Mouse (Mus musculus): ENCODE results near the gene Phf24. TPM values are rescaled to one million over a fixed set of nuclear protein-coding genes. Genes with fewer than 3 reads are reported as not detected.

Phf24 gene
- polyA plus RNA-seq, 1 experiment from 2014 or later, result 33.6 TPM

DNA sequence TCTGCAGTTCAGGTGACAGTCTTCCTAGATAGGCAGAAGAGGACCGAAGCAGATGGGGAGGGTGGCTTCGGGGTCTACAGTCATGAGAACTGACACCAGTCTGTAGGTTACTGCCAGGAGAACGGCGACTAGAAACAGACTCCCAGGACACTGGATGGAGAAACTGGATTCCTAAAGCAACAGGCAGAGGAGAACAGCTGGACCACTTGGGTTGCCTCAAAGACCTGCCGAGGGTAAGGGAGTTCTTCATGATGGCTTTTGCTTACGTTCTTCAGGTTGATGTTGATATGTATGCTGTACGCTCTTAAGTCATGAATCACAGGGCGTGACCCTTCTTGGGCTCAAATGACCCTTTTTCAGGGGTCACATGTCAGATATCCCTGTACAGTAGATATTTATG lies 6.0 kb downstream of the Phf24 start:
- Histone ChIP-seq H3K4me2 (ENCODE audit: low read length) (no peak overlapping the region), H3K27ac (ENCODE audit: low read length) (no peak overlapping the region), H3K4me3 (replicated peaks; ENCODE audit: low read length) (no peak overlapping the region), H3K4me1 (replicated peaks; ENCODE audit: control insufficient read depth, insufficient read depth, low read length) (0 out of 2 replicates have a peak, but pooled peaks cover 3% of the 10 kb centered on the region), H3K9ac (replicated peaks; ENCODE audit: low read depth, low read length) (no peak overlapping the region), H3K9me3 (ENCODE audit: control insufficient read depth, low read length) (no peaks in the 10 kb centered on the region), H3K36me3 (ENCODE audit: control insufficient read depth, insufficient read depth) (no peaks in the 10 kb centered on the region), H3K27me3 (replicated peaks; ENCODE audit: control insufficient read depth, insufficient read depth, low read length) (peaks cover 4% of the 10 kb centered on the region; the same call in 1 of the 2 replicates)
- ATAC-seq, result no peak
- 90% methylated on average over 8 of the region's 8 CpGs for WGBS

DNA sequence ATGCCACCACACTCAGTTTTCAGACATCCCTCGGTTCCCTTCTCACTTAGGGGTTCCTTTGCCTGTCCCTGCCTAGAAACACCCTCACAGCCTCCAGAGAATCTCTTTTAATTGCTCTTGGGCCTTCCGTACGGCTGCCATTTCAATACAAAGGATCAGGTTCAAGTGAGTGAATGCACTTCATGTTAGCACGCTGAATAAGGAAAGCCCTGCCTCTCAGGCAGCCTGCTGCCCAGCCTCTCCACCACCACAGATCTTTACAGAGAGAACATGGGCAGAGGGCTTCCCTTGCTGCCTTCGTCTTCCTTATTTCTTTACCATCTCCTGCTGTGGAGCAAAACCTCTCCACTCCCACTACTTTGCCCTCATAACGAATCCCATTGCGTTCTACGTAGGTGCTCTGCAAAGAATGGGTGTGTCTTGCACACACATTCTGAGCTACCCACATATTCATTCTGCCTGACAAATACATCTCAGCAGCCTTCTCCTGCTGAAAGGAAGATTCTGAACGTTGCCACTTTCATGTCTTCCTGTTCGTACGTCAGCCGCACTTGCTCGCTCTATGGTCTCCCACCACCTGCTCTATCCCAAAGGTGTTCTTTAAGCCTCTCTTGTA lies 7.7 kb downstream of the Phf24 start:
- no peak overlapping the region for H3K4me3 ChIP-seq (replicated peaks; ENCODE audit: low read length)
- WGBS, result 50% methylated on average over 13 of the region's 13 CpGs
- H3K36me3 ChIP-seq (ENCODE audit: control insufficient read depth, insufficient read depth), result no peaks in the 10 kb centered on the region
- no peak overlapping the region for H3K27ac ChIP-seq (ENCODE audit: low read length)
- H3K27me3 ChIP-seq (replicated peaks; ENCODE audit: control insufficient read depth, insufficient read depth, low read length), result no peaks in the 10 kb centered on the region
- no peaks in the 10 kb centered on the region for H3K9me3 ChIP-seq (ENCODE audit: control insufficient read depth, low read length)
- no peak for ATAC-seq
- no peak overlapping the region for H3K9ac ChIP-seq (replicated peaks; ENCODE audit: low read depth, low read length)
- H3K4me1 ChIP-seq (replicated peaks; ENCODE audit: control insufficient read depth, insufficient read depth, low read length), result no peaks in the 10 kb centered on the region
- no peak overlapping the region for H3K4me2 ChIP-seq (ENCODE audit: low read length)

DNA sequence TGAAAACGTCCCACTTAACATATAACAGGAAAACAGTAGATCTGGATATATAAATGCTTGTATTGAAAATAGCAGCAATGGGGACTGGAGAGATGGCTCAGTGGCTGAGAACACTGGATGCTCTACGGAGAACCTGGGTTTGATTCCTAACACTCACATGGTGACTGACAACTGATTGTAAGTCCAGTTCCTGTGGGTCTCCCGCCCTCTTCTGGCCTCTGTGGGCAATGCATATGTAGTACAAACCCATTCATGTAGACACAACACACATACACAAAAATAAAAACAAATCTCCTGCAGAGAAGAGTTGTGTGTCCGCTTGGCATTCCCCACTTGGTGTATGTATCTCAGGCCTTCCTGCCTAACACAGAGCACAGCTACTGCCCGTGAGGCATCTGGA lies 11.7 kb downstream of the Phf24 start:
- no peak overlapping the region for H3K4me2 ChIP-seq (ENCODE audit: low read length)
- no peaks in the 10 kb centered on the region for H3K9me3 ChIP-seq (ENCODE audit: control insufficient read depth, low read length)
- no peak overlapping the region for H3K9ac ChIP-seq (replicated peaks; ENCODE audit: low read depth, low read length)
- H3K4me3 ChIP-seq (replicated peaks; ENCODE audit: low read length), result no peak overlapping the region
- H3K27ac ChIP-seq (ENCODE audit: low read length), result no peak overlapping the region
- no peaks in the 10 kb centered on the region for H3K36me3 ChIP-seq (ENCODE audit: control insufficient read depth, insufficient read depth)
- H3K27me3 ChIP-seq (replicated peaks; ENCODE audit: control insufficient read depth, insufficient read depth, low read length), result no peaks in the 10 kb centered on the region
- no peak for ATAC-seq
- H3K4me1 ChIP-seq (replicated peaks; ENCODE audit: control insufficient read depth, insufficient read depth, low read length), result no peaks in the 10 kb centered on the region; the same call in 1 of the 2 replicates
- WGBS, result 85% methylated on average over 5 of the region's 5 CpGs

DNA sequence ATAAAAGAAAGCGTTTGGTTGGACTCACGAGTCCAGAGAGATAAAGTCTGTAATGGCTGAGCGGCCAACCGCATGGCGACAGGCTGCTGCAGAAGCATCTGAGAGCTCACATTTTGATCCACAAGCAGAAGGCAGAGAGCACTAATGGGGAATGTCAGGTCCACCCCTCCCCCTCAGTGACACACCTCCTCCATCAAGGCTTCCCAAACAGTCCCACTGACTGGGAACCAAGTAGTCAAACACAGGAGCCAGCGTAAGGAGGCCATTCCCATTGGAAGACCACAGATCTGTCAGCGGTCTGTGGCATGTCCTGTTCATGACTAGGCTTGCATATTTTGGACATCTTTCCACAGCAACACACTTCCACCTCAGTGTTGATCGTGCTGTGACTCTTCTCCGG lies 12.5 kb downstream of the Phf24 start:
- ATAC-seq, result no peak
- no peak overlapping the region for H3K4me2 ChIP-seq (ENCODE audit: low read length)
- 93% methylated on average over 9 of the region's 9 CpGs for WGBS
- H3K9me3 ChIP-seq (ENCODE audit: control insufficient read depth, low read length), result no peaks in the 10 kb centered on the region
- H3K36me3 ChIP-seq (ENCODE audit: control insufficient read depth, insufficient read depth), result no peaks in the 10 kb centered on the region
- no peaks in the 10 kb centered on the region for H3K27me3 ChIP-seq (replicated peaks; ENCODE audit: control insufficient read depth, insufficient read depth, low read length)
- H3K9ac ChIP-seq (replicated peaks; ENCODE audit: low read depth, low read length), result no peak overlapping the region
- no peak overlapping the region for H3K4me3 ChIP-seq (replicated peaks; ENCODE audit: low read length)
- peaks cover 7% of the 10 kb centered on the region for H3K4me1 ChIP-seq (replicated peaks; ENCODE audit: control insufficient read depth, insufficient read depth, low read length)
- no peak overlapping the region for H3K27ac ChIP-seq (ENCODE audit: low read length)

DNA sequence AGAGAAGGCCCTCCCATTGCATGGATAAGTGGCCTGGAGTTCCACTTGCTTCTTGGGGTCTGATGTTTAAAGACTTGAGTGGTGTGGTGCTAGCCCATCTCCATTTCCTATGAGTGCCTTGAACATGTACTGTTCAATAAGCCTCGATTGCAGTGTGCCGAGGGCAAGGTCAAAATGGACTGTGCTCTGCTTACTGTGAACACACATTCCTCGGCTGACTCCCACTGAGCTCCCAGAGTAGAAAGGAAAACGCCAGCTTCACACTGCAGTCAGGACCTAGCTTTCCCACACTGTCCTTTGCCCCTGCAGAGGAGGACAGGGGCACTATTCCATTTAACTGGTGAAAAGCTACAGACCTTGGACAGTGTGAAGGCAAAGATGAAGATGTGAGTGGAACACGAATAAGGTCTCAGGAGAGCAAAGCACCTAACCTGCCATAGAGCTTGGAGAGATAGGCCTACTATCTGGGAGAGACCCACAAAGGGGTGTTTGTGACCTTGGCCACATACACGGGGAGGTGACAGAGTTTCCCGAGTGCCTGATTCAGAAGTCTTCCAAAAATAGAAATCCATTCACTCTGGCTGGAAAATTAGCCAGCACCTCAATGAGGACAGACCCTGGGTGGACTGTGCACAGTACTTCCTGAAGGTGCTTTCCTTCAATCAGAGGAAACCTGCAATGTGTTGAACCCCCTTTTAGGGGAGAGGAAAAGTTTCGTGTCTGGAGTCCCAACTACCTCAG lies 15.9 kb downstream of the Phf24 start:
- Histone ChIP-seq H3K4me1 (replicated peaks; ENCODE audit: control insufficient read depth, insufficient read depth, low read length) (peaks cover 7% of the 10 kb centered on the region), H3K27me3 (replicated peaks; ENCODE audit: control insufficient read depth, insufficient read depth, low read length) (no peaks in the 10 kb centered on the region), H3K9ac (replicated peaks; ENCODE audit: low read depth, low read length) (no peak overlapping the region), H3K36me3 (ENCODE audit: control insufficient read depth, insufficient read depth) (no peaks in the 10 kb centered on the region), H3K4me3 (replicated peaks; ENCODE audit: low read length) (no peak overlapping the region), H3K4me2 (ENCODE audit: low read length) (no peak overlapping the region), H3K27ac (ENCODE audit: low read length) (no peak overlapping the region), H3K9me3 (ENCODE audit: control insufficient read depth, low read length) (no peaks in the 10 kb centered on the region)
- 72% methylated on average over 8 of the region's 8 CpGs for WGBS
- ATAC-seq, result no peak

DNA sequence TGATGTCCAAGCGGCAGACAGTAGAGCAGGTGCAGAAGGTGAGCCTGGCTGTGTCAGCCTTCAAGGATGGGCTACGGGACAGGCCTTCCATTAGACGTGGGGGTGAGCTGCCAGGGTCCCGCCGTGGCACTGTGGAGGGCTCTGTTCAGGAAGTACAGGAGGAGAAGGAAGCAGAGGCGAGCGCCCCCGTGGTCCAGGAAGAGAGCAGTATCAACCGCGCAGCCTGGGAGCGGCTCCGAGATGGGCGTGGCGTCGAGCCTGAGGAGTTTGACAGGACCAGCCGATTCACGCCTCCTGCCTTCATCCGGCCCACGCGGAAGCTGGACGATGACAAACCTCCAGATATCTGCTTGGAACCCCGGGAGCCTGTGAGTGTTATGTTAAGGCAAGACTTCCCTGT lies 17.2 kb downstream of the Phf24 start:
- ATAC-seq, result peak; percentile 73
- H3K9ac ChIP-seq (replicated peaks; ENCODE audit: low read depth, low read length), result peak overlapping the region; percentile 15; the same call in 1 of the 2 replicates
- H3K27me3 ChIP-seq (replicated peaks; ENCODE audit: control insufficient read depth, insufficient read depth, low read length), result no peaks in the 10 kb centered on the region
- WGBS, result 6% methylated on average over 22 of the region's 22 CpGs
- no peaks in the 10 kb centered on the region for H3K9me3 ChIP-seq (ENCODE audit: control insufficient read depth, low read length)
- H3K4me1 ChIP-seq (replicated peaks; ENCODE audit: control insufficient read depth, insufficient read depth, low read length), result peaks cover 7% of the 10 kb centered on the region
- H3K4me2 ChIP-seq (ENCODE audit: low read length), result peak overlapping the region; percentile 44
- no peaks in the 10 kb centered on the region for H3K36me3 ChIP-seq (ENCODE audit: control insufficient read depth, insufficient read depth)
- H3K27ac ChIP-seq (ENCODE audit: low read length), result no peak overlapping the region
- H3K4me3 ChIP-seq (replicated peaks; ENCODE audit: low read length), result no peak overlapping the region

DNA sequence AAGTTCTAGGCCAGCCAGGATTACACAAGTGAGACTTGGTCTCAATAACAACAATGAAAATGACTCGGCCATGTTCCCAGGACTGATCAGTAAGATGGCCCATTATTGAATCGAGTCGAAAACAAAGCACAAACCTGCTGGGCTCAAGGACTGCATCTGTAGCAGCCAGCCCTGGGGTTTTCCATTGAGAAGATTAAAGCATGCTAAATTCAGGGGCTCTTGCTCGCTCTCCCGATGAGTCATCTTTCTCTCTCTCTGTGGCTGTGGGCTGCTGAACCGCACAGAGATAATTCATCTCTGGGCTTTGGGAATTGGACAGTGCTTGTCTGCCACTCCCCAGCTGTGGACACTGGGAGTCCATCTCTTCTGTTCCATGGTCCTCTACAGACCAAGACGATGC lies 24.9 kb downstream of the Phf24 start:
- no peaks in the 10 kb centered on the region for H3K9me3 ChIP-seq (ENCODE audit: control insufficient read depth, low read length)
- no peak overlapping the region for H3K4me2 ChIP-seq (ENCODE audit: low read length)
- H3K36me3 ChIP-seq (ENCODE audit: control insufficient read depth, insufficient read depth), result no peaks in the 10 kb centered on the region
- H3K27me3 ChIP-seq (replicated peaks; ENCODE audit: control insufficient read depth, insufficient read depth, low read length), result no peaks in the 10 kb centered on the region
- H3K4me1 ChIP-seq (replicated peaks; ENCODE audit: control insufficient read depth, insufficient read depth, low read length), result peaks cover 23% of the 10 kb centered on the region
- H3K27ac ChIP-seq (ENCODE audit: low read length), result no peak overlapping the region
- no peak overlapping the region for H3K9ac ChIP-seq (replicated peaks; ENCODE audit: low read depth, low read length)
- no peak overlapping the region for H3K4me3 ChIP-seq (replicated peaks; ENCODE audit: low read length)
- WGBS, result 77% methylated on average over 7 of the region's 7 CpGs
- no peak for ATAC-seq

DNA sequence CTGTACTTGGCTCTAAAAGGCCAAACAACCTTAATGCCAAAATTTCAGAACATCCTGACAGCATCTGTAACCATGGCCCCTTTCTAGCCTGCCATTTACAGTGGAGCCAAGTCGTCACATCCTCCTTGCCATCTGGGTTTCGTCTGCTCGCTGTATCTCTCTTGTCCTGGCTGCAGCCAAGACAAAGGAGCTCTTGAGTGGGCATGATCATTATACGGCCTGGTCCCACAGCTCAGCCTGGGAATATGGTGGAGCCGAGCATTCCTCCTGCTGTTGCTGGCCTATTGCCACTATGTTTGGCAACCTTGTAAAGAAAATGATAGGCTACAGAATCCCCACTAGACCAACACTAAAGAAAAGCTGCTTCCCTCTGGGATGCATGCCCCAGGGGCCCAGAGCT lies 26.9 kb downstream of the Phf24 start:
- WGBS, result 21% methylated on average over 5 of the region's 5 CpGs
- peaks cover 42% of the 10 kb centered on the region for H3K4me1 ChIP-seq (replicated peaks; ENCODE audit: control insufficient read depth, insufficient read depth, low read length)
- H3K9me3 ChIP-seq (ENCODE audit: control insufficient read depth, low read length), result no peaks in the 10 kb centered on the region
- H3K27me3 ChIP-seq (replicated peaks; ENCODE audit: control insufficient read depth, insufficient read depth, low read length), result no peaks in the 10 kb centered on the region
- H3K9ac ChIP-seq (replicated peaks; ENCODE audit: low read depth, low read length), result no peak overlapping the region
- ATAC-seq, result peak; percentile 45
- H3K27ac ChIP-seq (ENCODE audit: low read length), result peak overlapping the region; percentile 16; the same call in 1 of the 2 replicates
- H3K4me3 ChIP-seq (replicated peaks; ENCODE audit: low read length), result no peak overlapping the region
- H3K36me3 ChIP-seq (ENCODE audit: control insufficient read depth, insufficient read depth), result no peaks in the 10 kb centered on the region
- H3K4me2 ChIP-seq (ENCODE audit: low read length), result no peak overlapping the region

DNA sequence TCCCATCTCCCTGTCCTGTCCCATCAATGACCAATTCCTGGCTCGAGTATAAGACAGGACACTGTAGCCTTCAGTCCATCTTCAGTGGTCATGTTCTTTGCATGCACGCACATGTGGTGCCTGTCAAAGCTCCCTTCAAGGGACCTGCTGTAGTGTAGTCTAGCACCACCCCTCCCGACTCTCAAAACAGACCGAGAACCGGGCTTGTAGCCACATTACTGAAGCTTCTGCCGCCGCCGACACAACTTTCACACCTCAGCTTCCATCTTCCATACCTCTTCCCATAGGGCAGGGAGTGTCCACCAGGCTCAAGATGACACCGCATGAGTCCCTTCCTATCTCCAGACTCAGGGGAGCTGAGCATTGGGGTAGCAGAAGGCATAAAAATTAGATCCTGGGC lies 27.7 kb downstream of the Phf24 start:
- WGBS, result 68% methylated on average over 9 of the region's 9 CpGs
- peaks cover 50% of the 10 kb centered on the region for H3K4me1 ChIP-seq (replicated peaks; ENCODE audit: control insufficient read depth, insufficient read depth, low read length)

More for the DNA sequence above, 27.7 kb downstream of the Phf24 start:
- Histone ChIP-seq H3K27me3 (replicated peaks; ENCODE audit: control insufficient read depth, insufficient read depth, low read length) (no peaks in the 10 kb centered on the region), H3K4me3 (replicated peaks; ENCODE audit: low read length) (no peak overlapping the region), H3K9me3 (ENCODE audit: control insufficient read depth, low read length) (no peaks in the 10 kb centered on the region), H3K27ac (ENCODE audit: low read length) (no peak overlapping the region), H3K4me2 (ENCODE audit: low read length) (no peak overlapping the region), H3K36me3 (ENCODE audit: control insufficient read depth, insufficient read depth) (no peaks in the 10 kb centered on the region), H3K9ac (replicated peaks; ENCODE audit: low read depth, low read length) (no peak overlapping the region)
- ATAC-seq, result no peak

All from forebrain, embryonic 16.5 days (tissue).